Mouse (Mus musculus) hindbrain, postnatal 0 days (tissue): ENCODE data around the gene Gnb1. TPM values are rescaled to one million over a fixed set of nuclear protein-coding genes. Genes with fewer than 3 reads are reported as not detected.

Experiments used
- ATAC-seq: fragments of 200-750 bp; cut with Nextera tagmentation; 2 replicates; pipeline ENCODE4 v1.8.0; 2017; ENCODE audit warnings: mild to moderate bottlenecking, moderate TSS enrichment, moderate library complexity
- DNase-seq: peaks from one replicate; pipeline ENCODE4 v3.0.0-alpha.2; 2015; ENCODE audit warnings: low spot score
- H3K27ac ChIP-seq: fragments of 300-500 bp; sonication (generic); 2 replicates; pipeline ENCODE4 v1.5.1; 2014; ENCODE audit warnings: mild to moderate bottlenecking
- H3K27me3 ChIP-seq: fragments of 300-500 bp; sonication (generic); 2 replicates; pipeline ENCODE4 v1.6.1; 2014; ENCODE audit warnings: low read length, mixed read lengths; ENCODE audit not compliant: insufficient read depth
- H3K36me3 ChIP-seq: fragments of 300-500 bp; sonication (generic); 2 replicates; pipeline ENCODE4 v1.6.1; 2014; ENCODE audit warnings: low read length, mixed read lengths; ENCODE audit not compliant: insufficient read depth
- H3K4me1 ChIP-seq: fragments of 300-500 bp; sonication (generic); 2 replicates; pipeline ENCODE4 v1.6.1; 2014; ENCODE audit warnings: antibody characterized with exemption, low read length, mixed read lengths; ENCODE audit not compliant: insufficient read depth
- H3K4me2 ChIP-seq: fragments of 300-500 bp; sonication (generic); 2 replicates; pipeline ENCODE4 v1.6.1; 2014; ENCODE audit warnings: low read depth, mild to moderate bottlenecking, low read length, moderate library complexity, mixed read lengths
- H3K4me3 ChIP-seq: fragments of 300-500 bp; sonication (generic); 2 replicates; pipeline ENCODE4 v1.5.1; 2014; ENCODE audit warnings: low read length
- H3K9ac ChIP-seq: fragments of 300-500 bp; sonication (generic); replicated peaks from 2 replicates; pipeline ENCODE4 v1.6.1; 2014; ENCODE audit warnings: mild to moderate bottlenecking, low read length, moderate library complexity, mixed read lengths
- H3K9me3 ChIP-seq: fragments of 300-500 bp; sonication (generic); 2 replicates; pipeline ENCODE4 v1.6.1; 2016; ENCODE audit warnings: low read length, mixed read lengths
- CTCF ChIP-seq: IDR thresholded peaks from 2 replicates; pipeline ENCODE4 v1.5.1; 2016; ENCODE audit warnings: antibody characterized with exemption, control low read depth, low read depth
- WGBS: fragments of 180-500 bp; shearing (Covaris S2); extraction: QIAGEN DNeasy Blood & Tissue Kit; methylation state at CpG from one replicate; pipeline ENCODE4 v1.1.7; 2014; 5-methylcytosine and 5-hydroxymethylcytosine counted together
- polyA plus RNA-seq: library from polyadenylated mRNA; unstranded; fragments of >200 nt; fragmentation: Nextera tagmentation; extraction: Ambion mirVana; gene quantifications from 2 replicates; pipeline ENCODE4 v1.2.1, GENCODE M21; 2015
- total RNA-seq: library from RNA; depleted of rRNA; stranded (reverse); fragments of >200 nt; gene quantifications from 2 replicates; pipeline ENCODE4 v1.2.3, GENCODE M21; 2014; rRNA removed

The Gnb1 gene
- total RNA-seq (363 and 456 TPM in 2 replicates), polyA plus RNA-seq (1,192 and 1,230 TPM in 2 replicates)

- Histone ChIP-seq H3K4me2 (peak within 1 kb of the TSS; percentile 75), H3K4me1 (peaks cover 25% of the 10 kb centered on the region), H3K4me3 (peak within 1 kb of the TSS; percentile 99), H3K9ac (peak within 1 kb of the TSS; percentile 100), H3K36me3 (no peaks in the 10 kb centered on the region), H3K27me3 (no peaks in the 10 kb centered on the region), H3K9me3 (no peaks in the 10 kb centered on the region), H3K27ac (peak within 1 kb of the TSS; percentile 98)
- peak; percentile 97 for DNase-seq
- WGBS = 0% methylated on average over 56 of the region's 60 CpGs
- peak; percentile 37 for TF ChIP-seq CTCF
- peak; percentile 92 for ATAC-seq
Observed at GRCm38 (mm10) chr4:155490990-155491504, at the start of gene Gnb1. TSS of gene Gnb1 (plus strand) at chr4:155491361.

- Histone ChIP-seq H3K4me3 (no peak overlapping the region), H3K36me3 (no peaks in the 10 kb centered on the region), H3K27me3 (no peaks in the 10 kb centered on the region), H3K4me2 (no peak overlapping the region), H3K4me1 (no peaks in the 10 kb centered on the region), H3K9ac (no peak overlapping the region), H3K27ac (no peak overlapping the region), H3K9me3 (no peaks in the 10 kb centered on the region)
- ATAC-seq = no peak
- no peak for DNase-seq
- 70% methylated on average over 3 of the region's 3 CpGs for WGBS
- no peak for TF ChIP-seq CTCF
Observed at GRCm38 (mm10) chr4:155442808-155443207, 48.4 kb upstream of the Gnb1 start.

GRCm38 (mm10) chr4:155451597-155451996 lies 39.6 kb upstream of the Gnb1 start:
- no peak overlapping the region for H3K9ac ChIP-seq
- H3K4me2 ChIP-seq = no peak overlapping the region
- no peak for TF ChIP-seq CTCF
- WGBS = 39% methylated on average over 10 of the region's 10 CpGs
- no peaks in the 10 kb centered on the region for H3K27me3 ChIP-seq
- no peak overlapping the region for H3K27ac ChIP-seq
- no peaks in the 10 kb centered on the region for H3K9me3 ChIP-seq
- DNase-seq (no peak), ATAC-seq (no peak)
- no peaks in the 10 kb centered on the region for H3K36me3 ChIP-seq
- no peak overlapping the region for H3K4me3 ChIP-seq
- H3K4me1 ChIP-seq = no peaks in the 10 kb centered on the region

DNA sequence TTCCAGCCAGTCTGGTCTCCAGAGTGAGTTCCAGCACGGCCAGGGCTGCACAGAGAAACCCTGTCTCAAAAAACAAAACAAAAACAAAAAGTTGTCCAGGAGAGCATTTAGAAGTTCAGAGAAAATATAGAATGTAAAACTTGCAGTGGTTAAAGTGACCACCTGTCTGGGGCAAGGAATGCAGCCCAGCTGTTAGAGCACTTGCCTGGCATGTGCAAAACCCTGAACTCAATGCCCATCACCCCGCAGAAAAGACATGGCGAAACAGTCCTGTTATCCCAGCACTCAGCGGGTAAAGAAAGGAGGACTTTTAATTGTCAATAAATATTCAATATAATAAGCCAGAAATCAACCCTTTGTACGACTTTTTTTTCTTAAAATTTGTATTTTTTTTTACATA lies 32.6 kb upstream of the Gnb1 start:
- ATAC-seq (no peak), DNase-seq (no peak)
- WGBS = 86% methylated on average over 5 of the region's 5 CpGs
- H3K27me3 ChIP-seq = no peaks in the 10 kb centered on the region
- no peak overlapping the region for H3K9ac ChIP-seq
- H3K4me1 ChIP-seq = no peaks in the 10 kb centered on the region
- H3K4me3 ChIP-seq = no peak overlapping the region
- H3K4me2 ChIP-seq = no peak overlapping the region
- H3K36me3 ChIP-seq = no peaks in the 10 kb centered on the region
- no peaks in the 10 kb centered on the region for H3K9me3 ChIP-seq
- TF ChIP-seq CTCF = no peak
- H3K27ac ChIP-seq = no peak overlapping the region

DNA sequence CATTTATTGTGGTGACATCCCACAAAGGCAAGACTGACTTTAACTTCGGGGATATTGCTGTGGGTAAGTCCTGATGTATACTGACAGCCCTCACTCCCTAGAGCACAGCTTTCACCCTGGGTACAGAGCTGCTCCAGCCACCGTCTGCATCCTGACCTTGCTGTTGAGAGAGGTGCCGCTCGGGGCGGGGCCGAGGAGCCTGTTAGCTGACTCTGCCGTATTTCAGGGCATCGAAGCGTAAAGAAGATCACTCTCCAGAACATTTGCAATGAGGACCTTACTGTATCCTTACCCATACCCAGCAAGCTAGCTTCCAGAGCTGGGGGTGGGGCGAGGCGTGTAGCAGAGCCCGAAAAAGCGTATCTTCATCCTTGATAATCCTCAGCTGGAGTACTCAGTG lies 28.1 kb upstream of the Gnb1 start:
- H3K4me1 ChIP-seq = no peaks in the 10 kb centered on the region
- no peak for TF ChIP-seq CTCF
- WGBS = 85% methylated on average over 13 of the region's 13 CpGs
- H3K4me3 ChIP-seq = no peak overlapping the region
- no peak overlapping the region for H3K27ac ChIP-seq
- DNase-seq (no peak), ATAC-seq (no peak)
- no peaks in the 10 kb centered on the region for H3K36me3 ChIP-seq
- no peaks in the 10 kb centered on the region for H3K9me3 ChIP-seq
- no peak overlapping the region for H3K9ac ChIP-seq
- H3K27me3 ChIP-seq = no peaks in the 10 kb centered on the region
- no peak overlapping the region for H3K4me2 ChIP-seq

- no peaks in the 10 kb centered on the region for H3K9me3 ChIP-seq
- ATAC-seq = no peak
- no peaks in the 10 kb centered on the region for H3K27me3 ChIP-seq
- H3K4me3 ChIP-seq = no peak overlapping the region
- H3K36me3 ChIP-seq = no peaks in the 10 kb centered on the region
- no peak overlapping the region for H3K4me2 ChIP-seq
- no peak for DNase-seq
- WGBS = 78% methylated on average over 6 of the region's 6 CpGs
- no peak for TF ChIP-seq CTCF
- H3K27ac ChIP-seq = no peak overlapping the region
- H3K9ac ChIP-seq = no peak overlapping the region
- no peaks in the 10 kb centered on the region for H3K4me1 ChIP-seq
Observed at GRCm38 (mm10) chr4:155463611-155464010, 27.6 kb upstream of the Gnb1 start.

DNA sequence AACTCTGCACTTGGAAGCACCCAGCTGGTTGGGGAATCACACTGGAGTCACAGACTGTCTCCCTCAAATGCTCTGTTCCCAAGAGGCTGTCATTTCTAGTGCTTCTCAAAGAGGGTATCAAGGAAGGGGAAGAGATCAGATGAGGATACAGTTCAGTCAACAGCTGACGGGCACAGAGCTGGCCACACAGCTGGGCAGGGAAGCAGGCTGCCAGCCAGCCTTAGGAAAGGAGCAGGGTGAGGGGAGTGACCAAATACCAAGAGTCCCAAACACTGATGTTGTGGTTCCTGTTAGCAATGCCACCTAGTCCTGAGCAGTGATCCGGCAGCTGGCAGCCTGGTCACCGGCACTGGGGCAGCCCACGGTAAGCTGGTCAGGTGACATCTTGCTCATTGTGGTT lies 27.1 kb upstream of the Gnb1 start:
- no peak for ATAC-seq
- H3K4me2 ChIP-seq = no peak overlapping the region
- no peaks in the 10 kb centered on the region for H3K27me3 ChIP-seq
- H3K9ac ChIP-seq = no peak overlapping the region
- H3K4me1 ChIP-seq = peaks cover 2% of the 10 kb centered on the region; the same call in 1 of the 2 replicates
- DNase-seq = no peak
- no peaks in the 10 kb centered on the region for H3K36me3 ChIP-seq
- no peaks in the 10 kb centered on the region for H3K9me3 ChIP-seq
- H3K4me3 ChIP-seq = no peak overlapping the region
- 90% methylated on average over 4 of the region's 4 CpGs for WGBS
- H3K27ac ChIP-seq = no peak overlapping the region
- no peak for TF ChIP-seq CTCF
